Mouse (Mus musculus): ENCODE results near the gene Stpg4. TPM values are rescaled to one million over a fixed set of nuclear protein-coding genes. Genes with fewer than 3 reads are reported as not detected.

The Stpg4 gene
- not detected for total RNA-seq (2021)
- long read RNA-seq, experiment 1: 0 reads
- long read RNA-seq, experiment 2: 0 reads

DNA sequence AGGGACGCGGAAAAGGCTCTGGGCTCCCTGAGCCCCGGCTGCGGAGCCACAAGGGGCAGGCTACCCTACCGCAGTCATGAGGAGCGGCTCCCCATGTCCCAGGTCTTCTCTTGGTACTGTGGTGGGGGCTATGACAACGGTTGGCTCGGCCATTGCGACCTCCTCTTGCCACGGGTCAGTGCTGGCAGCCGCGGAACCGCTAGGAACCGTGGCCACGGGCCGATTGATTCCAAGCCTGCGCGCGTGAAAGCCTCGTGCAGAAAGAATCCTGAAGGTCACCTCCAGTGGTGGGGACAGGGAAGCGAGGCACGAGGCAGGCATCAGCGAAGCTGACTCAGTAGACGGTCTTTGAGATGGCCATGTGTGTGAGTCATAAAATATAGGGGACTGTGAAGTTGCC is at the start of gene Stpg4:
Gene Stpg4 (minus strand): TSS at position 231 of the 400 bp plus-strand sequence.
- no peak for DNase-seq (ENCODE audit: low spot score in 2 of 2)

DNA sequence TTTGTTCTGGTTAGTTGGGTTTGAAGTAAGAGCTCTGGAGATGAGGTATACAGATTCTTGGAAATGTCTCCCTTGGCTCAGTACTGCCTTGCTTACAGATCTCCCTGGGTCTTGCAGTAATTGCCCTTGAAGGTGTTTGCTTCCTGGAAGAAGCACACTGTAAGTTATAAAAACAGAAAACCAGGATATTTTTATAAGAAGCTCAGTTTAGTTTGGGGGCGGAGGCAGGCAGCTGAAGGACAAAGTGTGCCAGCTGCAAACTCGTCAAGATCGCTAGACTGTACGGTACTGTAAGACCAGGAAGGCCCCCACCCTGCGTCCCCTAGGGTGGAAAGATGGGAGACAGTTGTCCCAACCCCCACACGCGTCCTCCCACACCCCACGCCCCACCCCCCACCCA is 47.8 kb upstream of the Stpg4 start:
- no peak for DNase-seq (ENCODE audit: low spot score in 2 of 2)

DNA sequence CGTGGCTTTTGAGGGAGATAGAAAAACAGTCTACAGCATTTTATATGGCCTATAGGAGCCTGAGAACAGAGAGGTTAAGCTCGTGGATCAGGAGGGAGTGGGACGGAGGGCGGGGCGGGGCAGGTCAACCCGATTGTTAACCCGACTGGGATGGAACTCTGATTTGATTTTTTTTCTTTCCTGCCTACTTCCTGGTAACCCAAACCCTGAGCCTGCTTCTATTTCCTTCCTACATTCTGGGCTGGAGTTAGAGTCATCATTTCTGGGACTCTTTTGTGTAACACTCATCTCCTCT is 46.9 kb upstream of the Stpg4 start:
- DNase-seq (ENCODE audit: low spot score in 2 of 2): no peak

DNA sequence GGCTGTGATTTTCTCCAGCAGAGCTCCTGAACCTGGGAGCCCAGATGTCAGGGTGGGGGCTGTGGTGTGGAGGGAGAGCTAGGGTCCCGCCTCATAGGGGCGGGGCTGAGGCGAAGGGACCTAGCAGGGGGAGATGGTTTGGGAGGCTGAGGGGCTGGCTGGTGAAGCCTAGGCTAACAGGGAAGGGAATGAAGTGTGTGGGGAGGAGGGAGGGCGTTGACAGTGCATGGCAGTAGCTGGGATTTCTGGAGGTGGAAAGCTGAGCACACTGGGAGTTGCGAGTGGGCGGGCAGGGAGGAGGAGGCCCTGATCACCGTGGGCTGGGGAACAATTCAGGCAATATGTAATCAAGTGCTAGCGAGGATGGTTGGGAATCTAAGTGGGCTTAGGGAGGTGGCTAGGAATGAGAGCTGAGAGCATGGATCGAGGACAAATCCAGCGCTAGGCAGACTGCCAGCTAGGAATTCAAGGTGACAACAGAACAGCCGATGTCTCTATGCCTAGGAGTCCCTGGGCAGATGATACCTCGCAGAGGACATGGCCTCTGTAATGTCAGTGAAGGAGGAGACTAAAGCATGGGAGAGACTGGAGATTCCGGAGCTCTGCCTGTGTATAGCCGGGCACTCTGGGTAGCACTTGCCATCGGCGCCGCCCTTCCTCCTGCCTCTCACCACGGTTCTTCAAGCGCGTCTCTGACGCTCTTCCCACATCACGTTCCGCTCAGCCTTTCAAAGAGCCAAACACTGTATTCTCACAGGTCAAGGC is 46.4 kb upstream of the Stpg4 start:
- DNase-seq (ENCODE audit: low spot score in 2 of 2): peak; percentile 53 to 56

DNA sequence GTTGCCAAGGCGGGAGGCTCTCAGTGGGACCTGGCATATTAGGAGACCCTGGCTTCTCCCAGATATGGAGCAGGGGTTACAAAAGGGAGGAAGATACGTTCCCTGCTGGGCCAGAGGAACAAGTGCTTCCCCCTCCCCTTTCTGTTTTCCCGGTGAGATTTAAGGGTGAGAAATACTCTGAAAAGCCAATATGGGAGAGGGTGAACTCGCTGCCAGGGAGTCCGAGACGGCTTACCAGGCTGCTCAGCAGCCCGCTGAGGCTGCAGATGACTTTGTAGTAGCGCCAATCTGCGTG is 45.8 kb upstream of the Stpg4 start:
- DNase-seq (ENCODE audit: low spot score in 2 of 2): no peak

DNA sequence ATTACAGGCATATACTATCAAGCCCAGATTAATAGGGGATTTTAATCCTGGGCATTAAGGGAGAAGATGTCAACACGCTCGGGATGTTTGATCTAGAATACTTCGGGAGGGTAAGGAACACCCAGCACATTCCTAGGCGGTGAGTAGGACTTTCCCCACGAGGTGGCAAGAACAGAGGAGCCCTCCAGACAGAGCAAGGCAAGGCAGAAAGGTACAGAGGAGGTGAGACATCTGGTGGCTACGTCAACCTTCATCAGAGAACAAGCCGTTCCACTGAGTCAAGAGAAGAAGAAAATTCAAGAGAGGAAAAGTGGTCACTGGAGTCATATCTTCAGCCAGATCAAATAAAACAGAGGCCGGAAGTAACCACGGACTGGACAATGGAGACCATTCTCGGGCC is 45.3 kb upstream of the Stpg4 start:
- DNase-seq (ENCODE audit: low spot score in 2 of 2): no peak

DNA sequence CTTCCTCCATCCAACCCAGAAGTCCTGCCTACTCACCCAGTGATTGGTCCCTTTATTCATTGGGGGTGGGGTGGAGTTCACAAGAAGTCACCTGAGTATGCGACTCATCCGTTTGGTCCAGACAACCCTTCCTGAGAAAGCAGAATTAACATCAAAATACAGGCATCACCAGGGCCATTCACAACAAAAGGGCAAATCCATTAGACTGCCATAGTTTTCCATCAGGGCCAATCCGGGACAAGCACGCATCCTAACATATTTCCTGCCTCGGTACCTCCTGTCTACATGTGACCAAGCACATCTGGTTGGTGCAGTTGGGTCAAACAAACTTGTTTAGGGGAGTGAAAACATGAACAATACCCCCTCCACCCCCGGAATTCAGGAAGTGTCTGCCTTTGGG is 44.1 kb upstream of the Stpg4 start:
- no peak for DNase-seq (ENCODE audit: low spot score in 2 of 2)

DNA sequence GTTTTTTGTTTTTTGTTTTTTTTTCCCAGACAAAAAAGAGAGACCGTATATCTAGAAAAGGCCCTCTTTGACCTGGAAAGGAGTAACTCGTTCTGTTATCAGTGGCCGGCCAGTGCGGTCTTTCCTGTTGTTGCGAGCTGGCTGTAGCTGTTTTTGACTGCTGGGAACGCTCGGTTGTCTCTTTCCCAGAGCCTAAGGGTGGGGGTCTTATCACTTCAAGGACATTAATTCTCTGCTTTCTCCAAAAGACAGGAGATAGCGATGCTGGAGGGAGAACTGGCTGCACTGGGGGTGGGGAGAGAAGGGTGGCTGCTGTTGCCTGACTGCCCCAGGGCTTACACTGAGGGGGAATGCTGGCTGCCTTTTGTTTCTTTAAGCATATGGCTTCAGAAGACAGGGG is 43.3 kb upstream of the Stpg4 start:
- no peak for DNase-seq (ENCODE audit: low spot score in 2 of 2)

DNA sequence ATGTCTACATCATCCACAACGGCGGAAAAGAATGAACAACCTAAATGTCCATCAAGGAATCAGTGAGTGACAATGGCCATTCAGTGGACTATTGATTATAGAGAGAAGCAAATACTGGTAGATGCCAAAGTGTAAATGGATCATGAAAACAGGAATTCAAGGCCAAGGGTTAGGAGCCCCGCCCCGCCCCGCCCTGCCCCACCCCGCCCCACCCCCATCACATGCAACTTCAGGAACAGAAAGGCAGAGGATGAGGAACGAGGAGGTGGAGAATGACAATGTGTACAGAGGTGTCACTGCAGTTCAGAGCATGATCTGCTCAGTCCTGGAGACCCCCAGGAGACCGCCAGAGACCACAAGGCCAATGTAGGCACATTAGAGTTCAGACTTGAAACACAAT is 42.7 kb upstream of the Stpg4 start:
- DNase-seq (ENCODE audit: low spot score in 2 of 2): no peak

DNA sequence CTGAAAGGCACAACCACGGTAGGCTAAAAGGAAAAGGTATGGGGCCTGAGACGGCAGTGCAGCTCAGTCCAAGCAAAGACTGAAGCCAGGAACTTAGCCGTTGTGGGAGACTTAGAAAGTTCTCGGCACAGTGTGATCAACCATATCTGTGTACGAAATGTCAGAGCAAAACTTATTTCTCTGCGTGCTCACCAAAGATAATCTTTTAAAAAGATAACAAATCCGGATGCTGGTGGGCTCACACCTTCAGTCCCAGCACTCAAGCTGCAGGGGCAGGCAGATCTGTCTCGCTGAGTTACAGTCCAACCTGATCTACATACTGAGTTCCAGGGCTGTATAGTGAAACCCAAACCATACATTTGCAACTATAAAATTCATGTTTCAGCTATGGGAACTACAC is 41.9 kb upstream of the Stpg4 start:
- no peak for DNase-seq (ENCODE audit: low spot score in 2 of 2)

DNA sequence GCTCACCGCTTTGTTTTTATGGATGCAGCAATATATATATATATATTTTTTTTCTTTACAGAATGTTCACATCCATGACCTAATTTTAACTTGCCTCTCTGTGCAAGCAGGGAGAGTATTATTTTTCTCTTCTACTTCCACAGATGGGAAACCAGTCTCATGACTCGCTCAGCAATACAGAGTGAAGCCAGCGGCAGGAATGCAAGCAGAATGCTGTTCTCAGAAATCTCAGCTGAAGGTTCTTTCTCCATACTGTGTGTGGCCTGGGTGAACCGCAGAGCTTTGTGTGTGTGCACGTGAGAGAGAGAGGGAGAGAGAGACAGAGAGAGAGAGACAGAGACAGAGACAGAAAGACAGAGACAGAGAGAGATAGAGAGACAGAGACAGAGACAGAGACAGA is 41.1 kb upstream of the Stpg4 start:
- no peak for DNase-seq (ENCODE audit: low spot score in 2 of 2)

DNA sequence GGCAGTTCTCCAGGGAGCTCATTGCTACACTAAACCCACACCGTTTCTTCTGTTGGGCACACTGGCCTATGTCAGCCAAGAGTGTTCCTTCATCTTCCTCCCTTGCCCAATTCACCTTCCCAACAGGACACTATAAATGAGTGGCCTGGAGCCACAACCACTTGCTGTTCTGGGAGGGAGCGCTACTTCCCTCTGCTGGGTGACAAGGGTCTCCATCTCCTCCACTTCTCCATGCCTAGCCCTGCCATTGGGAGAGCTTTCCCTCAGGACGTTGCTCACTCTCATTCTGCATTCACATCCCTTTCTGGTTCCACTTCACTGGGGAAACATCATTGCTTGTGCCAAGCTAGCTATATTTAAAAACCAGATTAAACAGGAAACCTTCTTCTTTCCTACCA is 34.0 kb upstream of the Stpg4 start:
- no peak for DNase-seq (ENCODE audit: low spot score in 2 of 2)

DNA sequence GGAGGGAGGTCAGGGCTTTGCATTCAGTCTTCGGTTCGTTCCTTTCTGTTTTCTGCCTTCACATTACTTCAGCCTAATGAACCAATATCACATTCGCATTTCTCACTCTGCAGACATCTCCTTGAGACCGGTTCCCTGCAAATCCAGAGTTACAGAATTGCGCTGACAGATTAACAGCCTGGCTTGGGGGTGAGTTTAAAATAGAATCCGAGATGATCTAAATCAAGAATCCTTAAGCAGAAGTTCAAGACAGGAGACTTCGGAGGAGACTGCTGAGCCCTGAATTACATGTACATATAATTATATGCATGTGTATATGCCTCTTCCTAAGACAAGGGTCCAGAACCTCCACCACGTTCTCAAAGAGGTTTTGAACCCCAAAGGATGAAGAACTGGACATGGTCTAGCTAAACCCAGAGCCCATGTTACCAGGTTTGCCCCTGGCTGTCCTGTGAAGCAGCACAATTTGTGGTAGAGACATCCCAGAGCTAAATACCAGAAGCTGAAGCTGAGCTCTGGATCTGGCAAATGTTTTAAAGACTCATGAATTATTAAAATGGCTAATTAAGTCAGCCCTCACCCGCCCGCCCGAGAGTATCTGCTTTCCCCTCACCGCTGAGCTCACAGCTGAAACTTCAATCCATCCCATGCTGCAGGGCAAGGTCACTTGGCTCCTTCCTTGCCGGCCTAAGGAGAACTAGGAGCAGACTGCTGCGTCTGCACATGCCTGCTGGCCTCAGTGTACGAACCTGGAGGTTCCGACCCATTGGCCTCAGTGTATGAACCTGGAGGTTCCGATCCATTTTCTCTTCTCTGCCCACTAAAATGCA is 33.3 kb upstream of the Stpg4 start:
- no peak for DNase-seq (ENCODE audit: low spot score in 2 of 2)

DNA sequence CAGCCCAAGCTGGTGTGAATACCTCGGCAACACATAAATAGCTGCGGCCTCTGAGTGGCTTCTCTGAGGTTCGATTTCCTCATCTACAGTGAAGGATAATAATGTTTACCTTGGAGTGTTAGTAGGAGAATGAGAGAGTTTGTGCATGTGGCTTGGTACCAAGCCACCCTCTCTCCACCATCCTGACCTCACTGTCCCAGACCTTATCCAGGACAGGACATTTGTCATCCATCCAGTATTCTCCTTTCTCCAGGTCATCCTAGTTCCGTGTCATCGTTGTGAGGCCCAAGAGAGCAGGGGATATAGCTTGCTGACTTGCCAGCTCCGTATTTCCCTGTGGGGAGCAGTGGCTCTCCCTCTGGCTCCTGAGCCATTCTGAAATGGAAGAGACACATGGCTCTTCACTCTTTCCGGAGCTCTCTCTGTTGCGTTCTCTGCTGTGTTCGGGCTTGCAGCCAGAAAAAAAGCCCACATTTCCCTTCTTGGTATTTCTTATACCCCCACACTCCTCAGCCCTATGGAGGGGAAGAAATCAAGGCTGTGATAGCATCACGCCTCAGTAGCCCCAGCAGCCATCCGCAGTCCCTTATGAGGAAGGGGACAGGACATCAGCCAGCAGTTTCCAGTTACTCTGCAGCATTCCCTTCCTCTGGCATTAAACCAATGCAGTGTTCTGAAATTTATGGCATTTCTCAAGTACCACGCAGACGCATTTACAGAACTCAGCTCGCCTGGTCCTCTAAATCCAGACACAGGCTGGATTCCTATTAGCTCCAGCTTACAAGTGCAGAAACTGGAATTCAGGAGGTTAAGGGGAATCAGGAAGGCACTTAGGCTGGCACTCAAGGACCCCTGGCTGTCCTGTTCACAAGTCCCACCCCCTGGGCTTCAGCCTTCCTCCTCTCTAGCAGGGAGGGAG is 32.5 kb upstream of the Stpg4 start:
- peak; percentile 55 to 63 for DNase-seq (ENCODE audit: low spot score in 2 of 2)

DNA sequence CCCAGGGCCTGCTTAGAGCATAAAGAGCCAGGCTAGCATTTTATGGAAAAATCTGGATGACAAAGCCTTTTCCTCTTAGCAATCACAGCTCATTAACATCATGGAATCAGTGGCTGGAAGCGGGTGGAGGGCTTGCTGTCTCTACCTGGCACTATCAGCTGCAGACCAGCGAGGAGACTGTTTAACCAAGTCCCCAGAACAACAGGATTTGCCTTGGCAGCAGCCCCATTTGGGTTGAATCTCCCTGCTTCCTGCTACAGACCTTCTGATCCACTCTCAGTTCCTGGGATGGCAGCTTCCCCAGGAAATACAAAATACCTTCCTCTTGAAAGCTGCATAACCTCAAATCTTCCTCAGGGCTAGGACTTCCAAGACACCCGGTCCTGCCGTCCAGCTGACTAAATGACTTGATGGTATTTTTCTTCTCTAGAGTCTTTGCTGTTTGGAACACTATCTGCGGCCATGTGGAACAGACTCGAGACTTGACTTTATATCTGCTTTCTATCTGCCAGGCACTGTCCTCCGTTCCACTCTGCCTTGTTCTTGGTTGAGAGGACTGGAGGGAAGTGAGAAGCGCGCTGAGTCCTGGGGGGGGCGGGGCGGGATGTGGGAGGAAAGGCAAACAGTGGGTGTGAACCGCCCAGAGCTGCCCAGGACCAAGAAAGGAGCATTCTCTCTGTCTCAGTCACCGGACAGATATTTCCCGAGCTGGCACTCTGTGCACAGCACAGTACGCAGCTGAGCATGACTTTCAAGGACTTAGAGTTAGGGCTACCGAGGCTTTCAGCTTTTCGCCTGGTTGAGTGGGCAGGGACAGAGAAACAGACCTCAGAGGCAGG is 31.6 kb upstream of the Stpg4 start:
- DNase-seq (ENCODE audit: low spot score in 2 of 2): no peak

DNA sequence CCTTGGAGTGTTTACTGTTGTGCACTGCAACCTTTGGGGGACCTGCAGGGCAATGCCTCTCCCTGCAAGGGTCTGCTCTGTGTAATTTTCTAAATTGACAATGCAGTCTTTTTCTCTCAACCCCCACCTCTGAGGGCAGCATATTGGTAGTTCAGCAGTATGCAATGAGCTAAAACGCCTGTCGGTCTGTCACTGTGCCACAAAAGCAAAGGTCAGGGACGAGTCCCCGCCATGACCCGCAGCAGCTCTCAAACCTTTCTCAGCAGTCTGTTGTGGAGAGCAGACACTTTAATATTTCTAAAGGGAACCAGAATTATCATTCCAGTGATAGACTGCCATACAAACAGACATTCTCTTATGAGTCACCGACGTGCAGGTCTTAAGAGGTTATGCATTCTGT is 30.4 kb upstream of the Stpg4 start:
- DNase-seq (ENCODE audit: low spot score in 2 of 2): no peak

DNA sequence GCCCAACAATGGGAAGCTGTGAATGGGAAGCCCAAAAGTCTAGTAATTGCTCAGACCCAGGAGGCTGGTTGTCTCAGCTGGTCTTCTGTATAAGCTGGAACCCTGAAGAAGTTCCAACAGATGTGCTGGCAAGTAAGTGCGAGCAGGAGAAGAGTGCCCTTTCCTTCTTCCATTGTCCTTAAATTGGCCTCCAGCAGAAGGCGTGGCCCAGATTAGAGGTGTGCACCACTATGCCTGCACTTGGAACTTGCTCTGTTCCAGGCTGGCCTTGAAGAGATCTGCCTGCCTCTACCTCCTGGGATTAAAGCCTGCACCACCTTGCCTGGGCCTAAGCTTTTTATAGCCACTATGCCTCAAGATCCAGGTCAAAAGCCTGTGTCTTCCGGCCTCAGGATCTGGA is 26.6 kb upstream of the Stpg4 start:
- DNase-seq (ENCODE audit: low spot score in 2 of 2): no peak

DNA sequence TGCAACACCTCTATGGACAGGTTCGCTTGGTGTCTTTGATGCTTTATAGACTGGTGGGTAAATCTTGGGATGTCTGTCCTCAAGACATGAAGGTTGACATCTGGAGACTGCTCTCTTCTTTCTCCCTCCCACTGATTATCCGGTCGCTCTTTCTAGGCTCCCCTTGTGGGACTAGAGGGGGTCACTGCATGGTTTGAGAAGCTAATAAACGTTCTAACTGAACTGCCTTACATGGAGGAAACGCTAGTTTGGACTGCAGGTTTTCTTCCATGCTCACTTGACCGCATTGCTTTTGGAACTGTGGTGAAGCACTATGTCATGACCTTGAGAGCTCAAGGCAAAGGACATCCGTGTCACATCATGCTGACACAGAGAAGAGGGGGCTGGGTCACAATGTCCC is 25.8 kb upstream of the Stpg4 start:
- no peak for DNase-seq (ENCODE audit: low spot score in 2 of 2)

DNA sequence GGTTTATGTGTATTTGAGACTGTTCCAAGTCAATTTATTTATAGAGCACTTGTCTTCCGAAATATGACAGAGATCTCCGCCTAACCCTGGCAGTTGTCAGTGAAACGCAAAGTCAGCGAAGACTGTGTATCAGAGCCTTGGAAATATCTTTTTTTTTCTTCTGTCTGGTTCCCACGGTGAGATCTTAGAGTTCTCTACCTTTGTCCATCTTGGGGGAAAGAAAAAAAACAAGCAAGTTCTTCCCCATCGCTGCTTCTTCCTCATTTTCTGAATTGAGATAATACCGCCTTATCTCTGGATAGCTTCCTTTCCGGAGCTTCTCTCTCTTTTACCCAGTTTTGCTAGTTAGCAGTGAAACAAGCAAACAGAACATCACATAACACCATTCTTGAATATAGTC is 21.3 kb upstream of the Stpg4 start:
- no peak for DNase-seq (ENCODE audit: low spot score in 2 of 2)

DNA sequence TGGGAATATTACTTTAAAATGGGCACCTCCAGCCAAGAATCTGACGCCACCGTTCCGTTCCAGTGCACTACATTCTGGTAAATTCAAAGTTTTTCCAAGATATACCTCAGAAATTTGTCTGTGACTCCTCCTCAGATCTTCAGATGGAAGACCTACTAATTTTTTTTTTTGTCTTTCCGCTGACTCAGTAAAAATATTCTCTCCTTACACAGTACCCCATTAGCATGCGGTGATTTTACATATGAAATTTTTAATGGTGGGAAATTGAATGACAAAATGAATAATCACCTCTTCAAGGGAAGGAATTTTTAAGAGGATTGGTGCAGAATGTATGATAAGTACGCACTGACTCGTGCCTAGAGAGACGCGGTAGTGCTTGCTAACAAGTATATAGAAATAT is 20.8 kb upstream of the Stpg4 start:
- DNase-seq (ENCODE audit: low spot score in 2 of 2): no peak

DNA sequence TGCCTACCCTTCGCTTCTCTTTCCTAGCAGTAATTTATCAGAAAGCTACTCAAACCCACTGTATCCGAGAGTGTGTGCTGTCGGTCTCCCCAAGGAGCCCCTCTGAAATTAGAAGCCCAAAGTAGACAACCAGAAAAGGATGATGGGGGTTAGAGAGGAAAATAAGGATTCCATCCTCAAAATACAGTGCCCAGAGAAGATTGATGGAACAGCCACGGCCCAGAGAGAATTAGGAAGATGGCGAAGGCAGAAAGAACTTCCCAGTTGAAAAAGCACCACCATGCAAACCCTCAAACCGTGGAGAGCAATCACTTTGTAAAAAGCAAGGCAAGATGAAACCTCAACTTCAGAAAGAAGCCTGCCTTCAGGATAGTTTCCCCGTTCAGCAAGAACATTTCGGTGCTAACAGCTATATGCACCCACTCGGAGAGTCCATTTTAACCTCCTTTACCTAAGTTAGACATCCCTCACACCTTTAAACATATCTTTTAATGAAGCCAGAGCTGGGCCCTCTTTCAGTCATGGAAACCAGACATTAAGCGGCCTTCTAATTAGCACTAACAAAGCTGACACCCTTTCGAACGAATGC is 20.2 kb upstream of the Stpg4 start:
- no peak for DNase-seq (ENCODE audit: low spot score in 2 of 2)

Data from layer of hippocampus, postnatal 14 days (tissue).